Mouse (Mus musculus): ENCODE results near the gene Gpx8.
"Not testable (repeated sequence)": the region's sequence is repeated elsewhere in the genome, so short reads cannot be mapped to it uniquely, and the experiment has no call there.

The Gpx8 gene

GRCm38 (mm10) chr13:113023274-113024143, 22.7 kb downstream of the Gpx8 start:
- no peak for DNase-seq (ENCODE audit: low read depth, low spot score)

- DNase-seq (ENCODE audit: low read depth, low spot score) = no peak
These were observed 23.7 kb downstream of the Gpx8 start for GRCm38 (mm10) chr13:113022467-113022866.

GRCm38 (mm10) chr13:113021521-113021920, 24.7 kb downstream of the Gpx8 start:
- DNase-seq (ENCODE audit: low read depth, low spot score) = no peak

- DNase-seq (ENCODE audit: low read depth, low spot score) = not testable (repeated sequence)
These were observed 32.8 kb downstream of the Gpx8 start for GRCm38 (mm10) chr13:113013174-113013953.

- DNase-seq (ENCODE audit: low read depth, low spot score) = no peak
These were observed 33.5 kb downstream of the Gpx8 start for GRCm38 (mm10) chr13:113012683-113013082.

- no peak for DNase-seq (ENCODE audit: low read depth, low spot score)
These were observed 45.5 kb downstream of the Gpx8 start for GRCm38 (mm10) chr13:113000576-113001318.

GRCm38 (mm10) chr13:113000090-113000489, 46.1 kb downstream of the Gpx8 start:
- DNase-seq (ENCODE audit: low read depth, low spot score) = no peak

- DNase-seq (ENCODE audit: low read depth, low spot score) = no peak
These were observed 47.6 kb downstream of the Gpx8 start for GRCm38 (mm10) chr13:112998427-112999201.

GRCm38 (mm10) chr13:112997369-112997768, 48.8 kb downstream of the Gpx8 start:
- DNase-seq (ENCODE audit: low read depth, low spot score) = no peak

GRCm38 (mm10) chr13:112996407-112996806, 49.8 kb downstream of the Gpx8 start:
- DNase-seq (ENCODE audit: low read depth, low spot score) = no peak

- DNase-seq (ENCODE audit: low read depth, low spot score) = no peak
These were observed 52.0 kb downstream of the Gpx8 start for GRCm38 (mm10) chr13:112994191-112994590.

- no peak for DNase-seq (ENCODE audit: low read depth, low spot score)
These were observed 52.6 kb downstream of the Gpx8 start, which contains the start of gene Mcidas for GRCm38 (mm10) chr13:112993531-112994152. Gene Mcidas, plus strand, starts transcription at chr13:112993845.

Measured in skeletal muscle tissue, adult 2 months (tissue).